Mouse (Mus musculus) ovary, adult 18-20 months (tissue): ENCODE results near the gene Cep70.

Source experiments
- DNase-seq: peaks from one replicate; pipeline ENCODE4 v3.0.0; 2022; ENCODE audit warnings: low spot score, mixed read lengths

Gene Cep70

DNA sequence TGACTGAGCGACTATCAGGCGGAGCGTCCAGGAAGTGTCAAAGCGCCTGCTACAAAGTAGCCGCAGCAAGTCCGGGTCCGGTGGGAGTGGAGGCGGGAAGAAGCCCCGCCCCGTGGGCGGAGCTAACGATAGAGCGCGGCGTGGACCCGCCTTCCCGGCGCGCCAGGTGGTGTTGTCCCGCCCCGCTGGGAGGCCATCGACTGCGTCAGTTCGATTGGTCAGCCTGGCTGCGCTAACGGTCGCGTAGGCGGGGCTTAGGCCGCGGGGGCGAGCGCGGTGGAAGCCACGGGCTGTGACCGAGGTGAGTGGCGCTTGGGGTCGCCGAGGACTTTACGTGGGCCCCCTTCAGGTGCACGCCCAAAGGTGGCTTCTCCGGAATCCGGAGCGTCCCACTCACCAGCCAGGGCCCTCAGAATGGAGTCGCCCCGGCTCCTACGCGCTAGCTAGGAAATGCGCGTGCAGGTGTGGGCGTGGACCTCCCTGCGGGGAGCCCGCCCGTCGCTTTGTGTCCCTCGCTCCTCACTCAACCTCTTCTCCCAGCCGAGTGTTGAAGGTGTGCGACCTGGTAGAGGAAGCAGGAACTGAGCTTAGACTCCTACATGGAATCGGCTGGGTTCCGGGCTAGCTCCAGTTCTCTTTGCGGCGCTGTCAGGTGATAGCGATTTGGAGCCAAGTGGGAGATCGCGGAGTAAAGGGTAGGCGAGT, at the start of gene Cep70:
Gene Cep70 (plus strand): TSS at position 178 of the 705 bp plus-strand sequence.
- peak; percentile 92 for DNase-seq

DNA sequence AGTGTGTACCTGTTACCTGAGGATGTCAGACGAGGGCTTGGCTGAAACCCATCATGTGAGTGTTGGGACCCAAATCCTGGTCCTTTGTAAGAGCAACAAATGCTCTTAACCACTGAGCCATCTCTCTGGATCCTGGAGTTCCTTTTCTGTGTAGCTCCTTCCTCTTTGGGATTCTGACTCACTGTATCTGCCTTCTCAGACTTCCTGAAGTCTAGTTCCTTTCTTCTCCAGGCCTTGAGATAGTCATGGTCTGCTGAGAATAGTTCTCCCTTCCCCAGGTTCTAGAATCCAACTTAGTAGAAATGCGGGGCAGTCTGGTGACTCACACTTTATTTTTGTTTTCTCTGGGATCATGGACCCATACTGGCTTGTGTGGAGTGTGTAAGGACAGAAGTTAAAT, 30.5 kb upstream of the Cep70 start:
- DNase-seq, result no peak

DNA sequence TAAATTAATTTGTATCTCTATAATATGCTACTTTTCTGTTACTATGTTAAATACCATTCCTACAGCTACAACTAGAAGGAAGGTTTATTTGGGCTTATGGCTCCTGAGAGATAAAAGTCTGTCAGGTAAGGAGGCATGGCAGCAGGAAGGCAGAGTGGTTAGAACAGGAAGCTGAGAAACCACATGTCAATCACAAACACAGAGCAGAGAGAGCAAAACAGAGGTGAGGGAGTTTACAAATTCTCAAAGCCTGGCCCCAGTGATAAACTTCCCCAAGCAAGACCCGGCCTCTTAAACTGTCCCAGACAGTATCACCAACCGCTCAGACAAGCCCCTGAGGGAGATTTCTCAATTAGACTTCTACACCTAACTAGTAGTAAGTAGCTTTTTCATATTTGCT, 27.0 kb upstream of the Cep70 start:
- no peak for DNase-seq

DNA sequence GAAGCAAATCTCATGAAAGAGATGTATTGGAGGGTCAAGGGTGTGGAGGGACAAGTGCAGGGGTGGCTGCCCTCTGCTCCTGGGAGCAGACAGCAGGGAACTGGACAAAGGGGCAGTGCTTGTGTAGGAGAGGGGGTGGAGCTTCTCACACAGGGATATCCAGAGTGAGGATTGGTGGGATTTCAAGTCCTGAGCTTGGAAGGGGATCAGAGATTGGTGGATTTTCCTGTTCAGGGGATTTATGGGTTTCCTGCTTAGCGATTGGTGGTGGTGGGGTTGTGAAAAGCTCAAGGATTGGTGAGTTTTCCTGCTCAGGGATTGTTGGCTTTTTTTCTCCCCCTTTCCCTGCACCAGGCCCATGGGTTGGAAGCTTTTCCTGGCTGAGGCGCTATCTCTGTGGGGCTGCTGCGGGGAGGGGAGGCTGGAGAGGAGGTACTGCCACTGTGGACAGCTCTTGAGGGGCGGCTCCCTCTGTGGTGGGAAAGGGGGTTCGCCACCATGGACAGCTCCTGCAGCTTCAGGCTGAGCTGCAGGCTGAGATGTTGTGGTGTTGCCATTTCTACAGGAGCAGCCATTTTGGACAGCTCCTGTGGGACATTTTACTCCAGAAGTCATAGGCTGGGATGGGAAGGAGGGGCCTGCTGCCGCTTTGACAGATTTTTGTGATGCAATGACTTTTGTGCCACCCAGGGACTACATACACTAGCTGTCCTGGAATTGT, 25.0 kb upstream of the Cep70 start:
- peak; percentile 64 for DNase-seq

DNA sequence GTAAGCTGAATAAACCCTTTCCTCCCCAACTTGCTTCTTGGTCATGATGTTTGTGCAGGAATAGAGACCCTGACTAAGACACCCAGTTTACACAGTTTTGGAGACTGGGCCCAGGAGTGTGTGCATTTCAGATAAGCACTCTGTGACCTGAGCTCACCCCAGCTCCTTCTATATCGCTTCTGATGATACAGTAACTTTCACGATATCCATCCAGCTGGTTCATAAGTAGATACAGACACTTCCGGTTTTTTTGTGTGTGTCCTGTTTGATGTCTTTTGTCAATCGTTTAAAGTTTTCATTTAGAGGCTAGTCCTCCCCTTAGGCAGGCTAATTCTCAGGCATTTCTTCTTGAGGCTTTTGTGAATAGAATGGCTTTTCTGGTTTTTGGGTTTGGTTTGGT, 21.5 kb upstream of the Cep70 start:
- no peak for DNase-seq

DNA sequence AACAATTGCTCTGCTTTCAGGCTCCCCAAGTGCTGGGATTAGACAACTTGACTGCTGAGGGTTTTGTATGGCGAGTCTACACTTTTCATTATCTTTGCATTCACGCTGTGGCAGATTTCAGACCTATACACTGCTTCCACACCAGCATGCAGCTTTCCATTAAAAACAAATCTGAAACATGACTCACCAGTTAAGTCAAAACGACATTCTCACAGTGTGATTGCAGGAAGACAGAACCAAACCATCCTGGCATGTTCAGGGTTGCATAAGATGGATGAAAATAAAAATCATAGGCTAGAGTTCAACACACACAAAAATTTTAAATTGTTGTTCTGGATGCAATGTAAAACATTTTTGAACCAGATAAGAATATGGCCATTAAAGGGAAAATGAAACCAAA, 18.6 kb upstream of the Cep70 start:
- no peak for DNase-seq

DNA sequence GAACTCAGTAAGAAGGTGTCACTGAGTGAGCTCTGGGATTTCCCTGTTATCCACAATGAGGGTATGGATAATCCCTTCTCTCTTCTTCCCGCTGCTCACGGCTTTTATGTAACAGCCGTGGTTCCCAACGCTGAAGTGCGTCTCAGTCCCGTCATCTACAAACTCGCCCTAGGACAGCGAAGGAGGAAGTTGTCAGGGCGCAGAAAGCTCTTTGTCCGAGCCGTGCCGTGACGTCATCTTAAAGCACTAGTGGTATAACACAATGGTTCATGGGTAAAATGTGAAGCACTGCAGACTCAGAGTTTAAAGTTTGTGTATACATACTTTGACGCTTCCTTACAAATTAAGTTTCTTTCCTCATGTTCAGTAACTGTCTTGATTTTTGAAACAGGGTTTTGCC, 13.7 kb upstream of the Cep70 start:
- DNase-seq, result no peak

DNA sequence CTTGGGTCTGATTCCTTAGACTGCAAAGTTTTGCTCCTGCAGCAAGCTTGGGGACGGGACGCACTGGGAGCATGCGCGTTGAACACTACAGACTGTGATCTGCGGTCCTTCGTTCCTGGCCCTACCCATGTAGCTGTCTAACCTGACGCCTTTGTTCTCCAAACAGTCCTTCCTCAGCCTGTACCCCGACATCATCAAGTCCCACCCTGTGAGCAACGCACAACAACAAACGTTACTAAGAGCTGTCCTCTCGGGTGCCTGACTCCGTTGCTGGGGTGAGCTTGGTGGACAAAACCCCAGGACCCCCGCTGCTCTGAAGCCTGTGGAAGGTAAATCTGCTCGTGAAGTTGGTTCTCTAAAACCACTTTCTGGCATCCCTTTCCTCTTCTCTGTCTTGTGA, 6.0 kb upstream of the Cep70 start, which contains the start of gene Faiml:
Gene Faiml (minus strand): TSS at position 101 of the 400 bp plus-strand sequence.
- DNase-seq, result no peak

DNA sequence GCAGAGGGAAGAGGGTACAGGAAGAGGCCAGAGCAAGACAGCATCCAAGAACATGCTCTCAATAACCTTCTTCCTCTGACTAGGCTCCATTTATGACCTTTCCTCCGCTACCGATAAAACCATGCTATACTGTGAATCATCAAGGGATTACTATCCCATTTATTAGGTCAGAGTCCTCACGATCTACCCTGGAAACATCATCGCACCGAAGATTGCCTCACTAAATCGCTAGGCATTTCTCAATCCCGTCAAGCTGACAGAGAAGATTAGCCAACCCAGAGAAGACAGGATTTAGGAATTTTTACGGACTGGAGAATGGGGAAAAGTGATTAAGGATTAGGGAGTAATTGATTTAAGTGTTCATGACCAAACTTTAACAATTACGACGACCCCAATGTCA, 4.9 kb upstream of the Cep70 start:
- DNase-seq, result no peak

DNA sequence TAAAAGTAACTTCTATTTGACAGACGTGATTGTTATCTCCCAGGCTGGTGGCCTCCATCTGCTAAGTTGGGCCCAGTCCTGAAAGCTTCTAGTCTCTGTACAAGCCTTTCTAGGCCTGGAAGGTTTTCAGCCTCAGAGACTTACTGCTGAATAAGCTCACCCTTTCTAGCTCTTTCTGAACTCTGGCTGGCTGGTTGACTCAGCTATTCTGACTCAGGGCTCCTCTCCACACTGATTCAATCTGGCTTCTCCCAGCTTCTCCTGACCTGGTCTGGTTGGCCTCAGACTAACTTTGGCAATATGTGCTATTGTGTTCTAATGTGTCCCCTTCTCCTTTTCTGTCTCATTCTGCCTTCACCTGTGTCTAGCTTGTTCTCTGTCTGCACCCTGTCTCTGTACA, 3.9 kb upstream of the Cep70 start:
- no peak for DNase-seq

DNA sequence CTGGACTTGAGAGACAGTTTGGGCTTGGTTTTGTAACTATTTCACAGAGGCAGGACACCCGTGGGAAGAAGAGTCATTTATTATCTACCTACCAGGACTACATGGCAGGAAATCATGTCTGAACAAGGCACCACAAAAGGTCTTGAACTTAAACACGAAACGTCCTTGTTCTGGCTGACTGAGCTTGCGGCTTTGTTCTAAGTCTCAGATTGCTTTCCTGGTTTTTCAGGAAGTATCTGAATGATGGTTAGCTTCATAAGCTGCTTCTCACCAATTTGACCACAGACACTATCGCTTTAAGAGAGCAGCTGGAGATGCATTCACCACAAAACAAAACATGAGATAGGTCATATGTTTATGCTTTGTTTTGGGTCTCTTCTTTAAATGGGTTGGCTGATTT, 2.6 kb upstream of the Cep70 start:
- no peak for DNase-seq

DNA sequence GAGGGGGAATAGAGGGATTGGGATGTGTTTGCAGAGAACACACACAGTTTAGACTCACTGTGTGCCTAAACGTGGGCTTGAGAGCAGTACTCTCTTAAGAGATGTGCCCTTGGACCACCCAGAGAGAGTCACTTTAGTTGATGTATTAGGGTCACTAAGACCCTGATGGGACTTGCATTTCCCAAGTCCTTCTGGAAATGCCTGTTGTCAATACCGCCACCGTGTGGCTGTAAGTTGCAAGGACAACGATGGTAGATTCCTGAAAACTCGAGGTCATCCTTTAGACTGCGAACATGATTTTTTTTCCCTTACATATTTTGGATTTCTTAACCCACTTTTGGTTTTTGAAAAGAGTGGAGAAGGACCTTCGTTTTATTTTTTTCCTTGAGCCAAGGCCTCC, 1.1 kb upstream of the Cep70 start:
- DNase-seq, result no peak

DNA sequence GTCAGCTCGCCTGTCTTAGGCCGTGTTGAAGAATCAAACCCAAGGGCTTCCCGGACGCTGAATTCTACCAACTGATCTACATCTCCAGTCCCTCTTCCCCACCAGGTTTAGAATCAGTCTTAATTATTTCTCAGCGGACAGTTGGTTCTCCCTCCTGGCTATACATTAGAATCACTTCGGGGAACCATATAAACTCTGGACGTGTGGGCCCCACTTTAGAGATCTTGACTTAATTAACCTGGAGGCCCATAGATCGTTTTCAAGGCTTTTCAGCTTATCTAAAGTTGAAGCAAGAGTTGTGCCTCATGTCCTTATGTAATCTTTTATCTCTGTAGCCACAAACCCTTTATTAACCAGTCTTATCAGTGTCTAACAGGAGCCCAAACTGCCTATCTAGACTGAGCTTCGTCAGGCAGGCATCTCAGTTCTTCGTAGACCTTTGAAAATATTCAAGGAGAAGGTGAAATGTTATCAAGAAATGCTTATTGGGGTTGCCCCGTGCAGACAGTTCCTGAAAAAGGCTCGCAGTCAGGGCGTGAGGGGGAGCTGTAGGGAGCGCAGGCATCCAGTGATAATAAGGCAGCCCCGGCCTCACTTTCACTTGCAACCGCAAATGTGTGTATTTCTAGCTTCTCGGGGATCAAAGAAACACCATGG, 506 bp upstream of the Cep70 start:
- DNase-seq, result no peak

DNA sequence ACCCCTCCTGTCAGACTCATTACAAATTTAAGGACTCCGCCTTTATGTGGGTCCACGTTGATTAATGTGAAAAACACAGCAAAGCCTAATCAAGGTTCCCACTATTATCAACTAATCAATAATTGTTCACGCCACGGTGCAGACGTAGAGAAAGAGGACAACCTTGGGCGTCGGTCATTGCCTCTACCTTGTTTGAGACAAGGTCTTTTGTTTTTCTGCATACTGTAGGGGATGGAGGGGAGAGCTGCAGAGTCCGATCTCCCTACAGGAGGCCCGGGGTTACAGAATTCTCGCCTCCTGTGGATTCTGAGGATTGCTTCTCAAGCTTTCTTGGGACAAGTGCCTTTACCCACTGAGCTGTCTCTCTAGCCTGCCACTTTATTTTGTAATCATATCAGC, 727 bp downstream of the Cep70 start:
- no peak for DNase-seq

DNA sequence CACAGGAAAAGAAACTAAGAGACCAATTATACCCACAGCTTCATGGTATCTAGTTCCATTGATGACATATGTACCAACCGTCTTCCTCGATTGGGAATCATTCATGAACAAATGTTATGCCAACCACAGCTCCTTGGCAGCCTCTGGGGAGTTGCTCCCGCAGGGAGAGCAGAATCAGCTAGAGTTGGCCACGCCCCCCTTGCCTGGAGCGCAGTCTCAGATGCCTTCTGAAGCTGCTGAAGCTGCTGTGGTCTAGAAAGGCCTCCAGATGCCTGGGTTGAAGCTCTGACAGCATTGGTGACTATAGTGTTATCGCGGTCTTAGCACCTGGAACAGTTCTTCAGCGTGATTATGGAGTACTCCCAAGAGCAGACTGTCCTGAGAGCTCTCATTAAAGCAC, 5.1 kb downstream of the Cep70 start:
- DNase-seq, result no peak

DNA sequence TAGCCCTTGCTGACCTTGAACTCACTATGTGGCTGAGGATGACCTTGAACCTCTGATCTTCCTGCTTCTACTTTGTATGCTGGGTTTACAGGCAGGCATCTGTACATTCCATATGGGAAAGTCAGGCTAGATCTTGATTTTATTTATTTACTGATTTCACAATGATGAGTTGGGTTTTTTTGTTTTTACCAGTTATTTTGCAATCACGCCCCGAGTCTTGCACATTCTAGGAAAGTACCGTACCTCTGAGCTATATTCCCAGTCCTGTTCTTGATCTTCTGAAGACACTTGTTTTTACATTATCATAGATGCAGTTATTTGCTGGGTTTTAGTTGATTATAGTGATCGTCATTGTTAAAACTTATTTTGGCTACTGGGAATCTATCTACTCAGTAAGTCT, 5.7 kb downstream of the Cep70 start:
- DNase-seq, result no peak

DNA sequence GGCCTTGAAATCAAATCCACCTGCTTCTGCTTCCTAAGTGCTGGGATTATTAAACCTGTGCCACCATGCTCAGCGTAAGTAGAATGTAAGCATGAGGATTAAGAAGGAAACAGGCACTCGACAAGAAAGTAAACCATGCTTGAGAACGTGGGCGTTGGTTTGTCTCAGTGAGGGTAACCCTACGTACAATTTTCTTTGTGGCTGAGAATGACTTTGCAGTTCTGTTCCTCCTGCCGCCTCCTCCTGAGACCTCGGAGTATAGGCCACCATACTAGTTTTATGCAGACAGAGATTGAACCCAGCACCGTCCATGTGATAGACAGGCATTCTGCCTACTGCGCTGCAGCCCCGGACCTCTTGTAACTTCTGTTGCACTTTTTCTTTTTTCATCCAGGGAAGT, 10.7 kb downstream of the Cep70 start:
- no peak for DNase-seq

DNA sequence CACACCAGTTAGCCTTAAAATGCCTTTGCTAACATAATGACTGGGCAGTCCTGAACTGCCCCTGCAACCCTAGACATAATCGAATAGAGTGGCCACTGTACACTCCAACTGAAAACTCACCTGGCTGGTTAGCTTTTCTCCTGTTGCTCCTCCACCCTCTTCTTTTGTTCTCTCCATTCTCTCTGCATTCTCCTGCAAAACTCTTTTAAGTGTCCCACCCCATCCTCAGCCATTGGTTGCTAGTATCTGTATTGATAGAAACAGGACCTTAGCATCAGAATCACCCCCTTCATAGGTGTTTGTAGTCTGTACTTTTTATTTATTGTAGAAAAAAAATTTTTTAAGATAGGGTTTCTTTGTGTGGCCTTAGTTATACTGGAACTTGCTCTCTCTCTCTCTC, 13.0 kb downstream of the Cep70 start:
- DNase-seq, result no peak

DNA sequence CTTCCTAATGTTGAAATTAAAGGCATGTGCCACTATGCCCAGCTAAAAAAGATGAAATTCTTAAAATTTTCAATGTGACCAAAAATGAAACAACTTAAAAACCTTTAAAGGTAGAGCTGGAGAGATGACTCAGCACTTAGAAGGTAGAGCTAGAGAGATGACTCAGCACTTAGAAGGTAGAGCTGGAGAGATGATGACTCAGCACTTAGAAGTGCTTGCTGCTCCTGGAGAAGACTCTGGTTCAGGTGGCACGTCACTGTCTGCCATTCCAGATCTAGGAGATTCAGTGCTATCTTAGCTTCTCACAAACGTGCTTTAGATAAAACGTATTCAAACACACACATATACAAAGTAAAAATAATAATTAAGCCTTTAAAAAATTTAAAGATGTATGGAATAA, 13.7 kb downstream of the Cep70 start:
- DNase-seq, result no peak

DNA sequence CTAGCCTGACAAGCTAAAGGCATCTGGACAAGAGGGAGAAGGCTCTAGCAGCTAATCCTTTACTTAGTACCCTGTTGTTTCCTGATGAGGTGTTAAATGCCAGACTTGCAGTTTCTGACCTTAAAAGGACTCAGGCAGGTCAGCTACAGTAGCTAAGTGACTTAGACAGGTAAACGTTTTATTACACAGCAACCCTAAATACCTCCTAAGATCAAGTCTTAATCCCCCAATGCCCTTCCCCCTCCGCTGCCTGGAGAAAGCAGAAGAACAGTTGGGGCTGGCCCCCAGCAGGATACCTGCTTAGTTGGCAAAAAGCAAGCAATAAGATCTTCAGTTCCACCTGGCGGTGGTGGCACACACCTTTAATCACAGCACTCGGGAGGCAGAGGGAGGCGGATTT, 15.7 kb downstream of the Cep70 start:
- no peak for DNase-seq

DNA sequence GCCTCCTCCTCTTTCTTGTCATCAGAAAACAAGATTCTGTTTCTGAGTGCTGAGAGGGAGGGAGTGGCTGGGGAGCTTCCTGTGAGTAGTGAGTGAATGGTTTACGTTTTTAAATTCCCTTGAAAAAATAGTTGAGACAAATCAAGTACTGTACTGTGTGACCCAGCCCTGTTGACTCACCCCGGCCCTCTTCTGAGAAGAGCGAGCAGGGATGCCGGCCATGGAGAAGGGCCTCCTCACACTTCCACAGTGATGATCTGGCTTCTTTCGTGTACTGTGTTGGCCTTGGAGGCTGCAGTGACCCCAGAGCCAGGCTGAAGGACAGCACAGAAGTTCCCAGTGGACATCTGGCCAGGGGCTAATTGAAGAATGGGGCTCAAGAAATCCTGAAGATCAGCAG, 61.1 kb downstream of the Cep70 start:
- no peak for DNase-seq

DNA sequence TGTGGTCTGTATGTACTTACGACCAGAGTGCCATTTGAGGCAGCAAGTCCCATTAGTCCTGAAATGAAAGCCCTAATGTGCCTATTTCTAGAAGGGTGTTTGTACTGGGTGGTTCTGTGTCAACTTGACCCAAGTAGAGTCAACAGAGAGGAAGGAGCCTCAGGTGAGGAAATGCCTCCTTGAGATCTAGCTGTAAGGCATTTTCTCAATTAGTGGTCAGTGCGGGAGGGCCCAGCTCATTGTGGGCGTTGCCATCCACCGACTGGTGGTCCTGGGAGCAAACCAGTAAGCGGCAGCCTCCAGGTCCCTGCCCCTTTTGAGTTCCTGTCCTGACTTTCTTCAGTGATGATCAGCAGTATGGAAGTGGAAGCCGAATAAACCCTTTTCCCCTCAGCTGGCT, 63.1 kb downstream of the Cep70 start:
- DNase-seq, result no peak

DNA sequence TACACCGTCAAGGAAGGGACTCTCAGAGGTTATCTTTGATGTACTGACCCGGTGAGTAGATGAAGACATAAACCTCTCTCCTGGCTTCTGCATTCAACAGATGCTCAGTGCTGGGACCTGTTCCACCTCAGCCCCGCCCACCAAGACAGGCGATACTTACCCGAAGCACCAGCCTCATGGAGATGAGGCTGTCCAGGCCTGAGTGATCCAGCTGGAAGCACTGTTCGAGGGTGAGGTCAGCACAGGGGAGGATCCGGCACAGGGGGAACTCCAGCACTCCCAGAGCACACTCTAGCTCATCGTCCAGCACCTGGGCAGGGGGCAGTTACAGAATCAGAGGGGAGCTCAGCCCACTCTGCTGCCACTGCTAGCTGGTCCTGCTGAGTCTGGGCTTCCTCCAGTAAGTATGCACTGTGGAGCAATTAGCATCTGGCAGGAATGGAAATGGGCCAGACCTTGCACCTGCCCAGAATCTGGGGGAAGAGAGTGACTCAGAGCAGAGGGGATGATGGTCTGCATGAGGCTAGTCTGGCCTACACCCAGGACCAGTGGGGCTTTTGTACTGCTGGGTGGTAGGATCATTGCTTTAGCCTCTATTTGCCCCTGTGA, 76.3 kb downstream of the Cep70 start:
- DNase-seq, result no peak
